Mouse (Mus musculus): ENCODE data around the gene Chchd10. TPM values are rescaled to one million over a fixed set of nuclear protein-coding genes. Genes with fewer than 3 reads are reported as not detected.
"Not testable (repeated sequence)": the region's sequence is repeated elsewhere in the genome, so short reads cannot be mapped to it uniquely, and the experiment has no call there.

Gene Chchd10
- total RNA-seq (2017) = 1.4 to 5.9 TPM (median 5.8 TPM) in 3 replicates

GRCm38 (mm10) chr10:75932891-75933290 lies at the start of gene Chchd10:
TSS of gene Chchd10 (plus strand) at chr10:75933130.
- ATAC-seq (replicated peaks; ENCODE audit: insufficient number of reproducible peaks, low FRiP score, low TSS enrichment, poor library complexity, severe bottlenecking) = no peak

- ATAC-seq (replicated peaks; ENCODE audit: insufficient number of reproducible peaks, low FRiP score, low TSS enrichment, poor library complexity, severe bottlenecking) = 0 out of 2 replicates have a peak, but pooled peaks have one; percentile 40
Observed at GRCm38 (mm10) chr10:75883232-75883552, 49.7 kb upstream of the Chchd10 start.

- no peak for ATAC-seq (replicated peaks; ENCODE audit: insufficient number of reproducible peaks, low FRiP score, low TSS enrichment, poor library complexity, severe bottlenecking)
Observed at GRCm38 (mm10) chr10:75884742-75885141, 48.2 kb upstream of the Chchd10 start.

GRCm38 (mm10) chr10:75887504-75887903 lies 45.4 kb upstream of the Chchd10 start:
- not testable (repeated sequence) for ATAC-seq (replicated peaks; ENCODE audit: insufficient number of reproducible peaks, low FRiP score, low TSS enrichment, poor library complexity, severe bottlenecking)

GRCm38 (mm10) chr10:75889406-75890153 lies 43.4 kb upstream of the Chchd10 start:
- ATAC-seq (replicated peaks; ENCODE audit: insufficient number of reproducible peaks, low FRiP score, low TSS enrichment, poor library complexity, severe bottlenecking) = no peak

- peak; percentile 98 for ATAC-seq (replicated peaks; ENCODE audit: insufficient number of reproducible peaks, low FRiP score, low TSS enrichment, poor library complexity, severe bottlenecking)
Observed at GRCm38 (mm10) chr10:75893089-75893750, 39.7 kb upstream of the Chchd10 start, which contains the start of gene Derl3. TSS of gene Derl3 (plus strand) at chr10:75893413.

- no peak for ATAC-seq (replicated peaks; ENCODE audit: insufficient number of reproducible peaks, low FRiP score, low TSS enrichment, poor library complexity, severe bottlenecking)
Observed at GRCm38 (mm10) chr10:75894601-75895000, 38.3 kb upstream of the Chchd10 start.

- ATAC-seq (replicated peaks; ENCODE audit: insufficient number of reproducible peaks, low FRiP score, low TSS enrichment, poor library complexity, severe bottlenecking) = no peak
Observed at GRCm38 (mm10) chr10:75895730-75896129, 37.2 kb upstream of the Chchd10 start.

- ATAC-seq (replicated peaks; ENCODE audit: insufficient number of reproducible peaks, low FRiP score, low TSS enrichment, poor library complexity, severe bottlenecking) = no peak
Observed at GRCm38 (mm10) chr10:75896208-75896607, 36.7 kb upstream of the Chchd10 start.

- ATAC-seq (replicated peaks; ENCODE audit: insufficient number of reproducible peaks, low FRiP score, low TSS enrichment, poor library complexity, severe bottlenecking) = no peak
Observed at GRCm38 (mm10) chr10:75897373-75897772, 35.6 kb upstream of the Chchd10 start.

- ATAC-seq (replicated peaks; ENCODE audit: insufficient number of reproducible peaks, low FRiP score, low TSS enrichment, poor library complexity, severe bottlenecking) = no peak
Observed at GRCm38 (mm10) chr10:75898039-75898564, 34.8 kb upstream of the Chchd10 start.

- ATAC-seq (replicated peaks; ENCODE audit: insufficient number of reproducible peaks, low FRiP score, low TSS enrichment, poor library complexity, severe bottlenecking) = no peak
Observed at GRCm38 (mm10) chr10:75898846-75899245, 34.1 kb upstream of the Chchd10 start.

- ATAC-seq (replicated peaks; ENCODE audit: insufficient number of reproducible peaks, low FRiP score, low TSS enrichment, poor library complexity, severe bottlenecking) = no peak
Observed at GRCm38 (mm10) chr10:75904391-75904790, 28.5 kb upstream of the Chchd10 start.

GRCm38 (mm10) chr10:75906882-75907281 lies 26.0 kb upstream of the Chchd10 start:
- ATAC-seq (replicated peaks; ENCODE audit: insufficient number of reproducible peaks, low FRiP score, low TSS enrichment, poor library complexity, severe bottlenecking) = no peak

GRCm38 (mm10) chr10:75910698-75911097 lies 22.2 kb upstream of the Chchd10 start:
- ATAC-seq (replicated peaks; ENCODE audit: insufficient number of reproducible peaks, low FRiP score, low TSS enrichment, poor library complexity, severe bottlenecking) = no peak

- no peak for ATAC-seq (replicated peaks; ENCODE audit: insufficient number of reproducible peaks, low FRiP score, low TSS enrichment, poor library complexity, severe bottlenecking)
Observed at GRCm38 (mm10) chr10:75913013-75913589, 19.8 kb upstream of the Chchd10 start.

GRCm38 (mm10) chr10:75915557-75915956 lies 17.4 kb upstream of the Chchd10 start:
- ATAC-seq (replicated peaks; ENCODE audit: insufficient number of reproducible peaks, low FRiP score, low TSS enrichment, poor library complexity, severe bottlenecking) = no peak

GRCm38 (mm10) chr10:75916840-75917239 lies 16.1 kb upstream of the Chchd10 start:
- ATAC-seq (replicated peaks; ENCODE audit: insufficient number of reproducible peaks, low FRiP score, low TSS enrichment, poor library complexity, severe bottlenecking) = no peak

GRCm38 (mm10) chr10:75919026-75919425 lies 13.9 kb upstream of the Chchd10 start:
- ATAC-seq (replicated peaks; ENCODE audit: insufficient number of reproducible peaks, low FRiP score, low TSS enrichment, poor library complexity, severe bottlenecking) = no peak

Data from monocyte, adult 5-6 weeks (primary cell).